Mouse (Mus musculus) urinary bladder, postnatal 36 days (tissue): ENCODE data around the gene Atp6v0a1.

Experiments used
- DNase-seq, 2 experiments: peaks; one replicate each; pipeline ENCODE4 v3.0.0; 2022; ENCODE audit warnings: low spot score in 2 of 2, mixed read lengths in 1 of 2

The Atp6v0a1 gene

GRCm38 (mm10) chr11:101060126-101060525 lies 50.9 kb downstream of the Atp6v0a1 start:
- peak; percentile 43 to 75 for DNase-seq

- DNase-seq = no peak
Observed at GRCm38 (mm10) chr11:101061049-101061448, 51.8 kb downstream of the Atp6v0a1 start.

GRCm38 (mm10) chr11:101062165-101062884 lies 53.1 kb downstream of the Atp6v0a1 start:
- peak; percentile 53 to 74 for DNase-seq

GRCm38 (mm10) chr11:101062971-101063675 lies 53.9 kb downstream of the Atp6v0a1 start:
- peak in 1 of 2 experiments; percentile 33 for DNase-seq

GRCm38 (mm10) chr11:101063676-101064327 lies 54.5 kb downstream of the Atp6v0a1 start:
- DNase-seq = peak; percentile 59 to 65

GRCm38 (mm10) chr11:101064462-101064861 lies 55.2 kb downstream of the Atp6v0a1 start:
- DNase-seq = no peak

GRCm38 (mm10) chr11:101065002-101065401 lies 55.8 kb downstream of the Atp6v0a1 start:
- no peak for DNase-seq

- peak; percentile 79 to 83 for DNase-seq
Observed at GRCm38 (mm10) chr11:101066549-101067412, 57.5 kb downstream of the Atp6v0a1 start.

- peak; percentile 90 to 96 for DNase-seq
Observed at GRCm38 (mm10) chr11:101069391-101070188, 60.3 kb downstream of the Atp6v0a1 start, which contains the start of gene Naglu. Gene Naglu, plus strand, starts transcription at chr11:101070012.

- DNase-seq = no peak
Observed at GRCm38 (mm10) chr11:101070189-101070527, 60.9 kb downstream of the Atp6v0a1 start.

GRCm38 (mm10) chr11:101070987-101071386 lies 61.7 kb downstream of the Atp6v0a1 start:
- DNase-seq = no peak

- DNase-seq = no peak
Observed at GRCm38 (mm10) chr11:101071810-101072428, 62.7 kb downstream of the Atp6v0a1 start.

- no peak for DNase-seq
Observed at GRCm38 (mm10) chr11:101078121-101078520, 68.9 kb downstream of the Atp6v0a1 start, which contains the start of gene Hsd17b1. Gene Hsd17b1, plus strand, starts transcription at chr11:101078411.

GRCm38 (mm10) chr11:101079746-101080145 lies 70.5 kb downstream of the Atp6v0a1 start:
- no peak for DNase-seq

- DNase-seq = no peak
Observed at GRCm38 (mm10) chr11:101080421-101080820, 71.2 kb downstream of the Atp6v0a1 start.

GRCm38 (mm10) chr11:101081659-101082058 lies 72.4 kb downstream of the Atp6v0a1 start:
- DNase-seq = no peak

GRCm38 (mm10) chr11:101082208-101083082 lies 73.2 kb downstream of the Atp6v0a1 start, which contains the start of gene Coasy:
Gene Coasy, plus strand, starts transcription at chr11:101082565.
- DNase-seq = peak; percentile 75 to 82

GRCm38 (mm10) chr11:101083083-101083697 lies 73.9 kb downstream of the Atp6v0a1 start:
- DNase-seq = peak in 1 of 2 experiments; percentile 45

GRCm38 (mm10) chr11:101084246-101084645 lies 75.0 kb downstream of the Atp6v0a1 start:
- DNase-seq = no peak
